Mouse (Mus musculus) kidney, adult 18-20 months (tissue): ENCODE measurements around the gene 1190005I06Rik.
A peak's percentile ranks its signal among the peaks of the same experiment; 100 is the strongest.

Experiments
- DNase-seq: peaks from one replicate; pipeline ENCODE4 v3.0.0; 2021

1190005I06Rik gene

GRCm38 (mm10) chr8:120666807-120667470 is 19.5 kb upstream of the 1190005I06Rik start:
- no peak for DNase-seq

- no peak for DNase-seq
Measured at GRCm38 (mm10) chr8:120665726-120666455, 18.5 kb upstream of the 1190005I06Rik start.

GRCm38 (mm10) chr8:120664566-120664965 is 17.1 kb upstream of the 1190005I06Rik start:
- no peak for DNase-seq

- no peak for DNase-seq
Measured at GRCm38 (mm10) chr8:120657415-120657814, 10.0 kb upstream of the 1190005I06Rik start.

- DNase-seq = no peak
Measured at GRCm38 (mm10) chr8:120656322-120657052, 9.1 kb upstream of the 1190005I06Rik start.

- DNase-seq = peak; percentile 35
Measured at GRCm38 (mm10) chr8:120644663-120645062, 2.8 kb downstream of the 1190005I06Rik start.

GRCm38 (mm10) chr8:120642031-120642662 is 5.3 kb downstream of the 1190005I06Rik start:
- no peak for DNase-seq

- DNase-seq = no peak
Measured at GRCm38 (mm10) chr8:120641245-120641644, 6.2 kb downstream of the 1190005I06Rik start.

- peak; percentile 80 for DNase-seq
Measured at GRCm38 (mm10) chr8:120634329-120634839, 13.0 kb downstream of the 1190005I06Rik start.

GRCm38 (mm10) chr8:120633665-120634271 is 13.7 kb downstream of the 1190005I06Rik start:
- DNase-seq = peak; percentile 18

- DNase-seq = no peak
Measured at GRCm38 (mm10) chr8:120632969-120633664, 14.3 kb downstream of the 1190005I06Rik start.

GRCm38 (mm10) chr8:120631441-120632375 is 15.7 kb downstream of the 1190005I06Rik start:
- no peak for DNase-seq

- no peak for DNase-seq
Measured at GRCm38 (mm10) chr8:120630848-120631247, 16.6 kb downstream of the 1190005I06Rik start.

- DNase-seq = no peak
Measured at GRCm38 (mm10) chr8:120630031-120630430, 17.4 kb downstream of the 1190005I06Rik start.

- no peak for DNase-seq
Measured at GRCm38 (mm10) chr8:120627298-120627697, 20.1 kb downstream of the 1190005I06Rik start.

- no peak for DNase-seq
Measured at GRCm38 (mm10) chr8:120626461-120626860, 21.0 kb downstream of the 1190005I06Rik start.

GRCm38 (mm10) chr8:120623608-120624007 is 23.8 kb downstream of the 1190005I06Rik start:
- no peak for DNase-seq

- DNase-seq = no peak
Measured at GRCm38 (mm10) chr8:120622161-120622560, 25.3 kb downstream of the 1190005I06Rik start.

GRCm38 (mm10) chr8:120620441-120620840 is 27.0 kb downstream of the 1190005I06Rik start:
- no peak for DNase-seq
